Mouse (Mus musculus): Measurements from ENCODE around the gene Smim14.

Gene Smim14

DNA sequence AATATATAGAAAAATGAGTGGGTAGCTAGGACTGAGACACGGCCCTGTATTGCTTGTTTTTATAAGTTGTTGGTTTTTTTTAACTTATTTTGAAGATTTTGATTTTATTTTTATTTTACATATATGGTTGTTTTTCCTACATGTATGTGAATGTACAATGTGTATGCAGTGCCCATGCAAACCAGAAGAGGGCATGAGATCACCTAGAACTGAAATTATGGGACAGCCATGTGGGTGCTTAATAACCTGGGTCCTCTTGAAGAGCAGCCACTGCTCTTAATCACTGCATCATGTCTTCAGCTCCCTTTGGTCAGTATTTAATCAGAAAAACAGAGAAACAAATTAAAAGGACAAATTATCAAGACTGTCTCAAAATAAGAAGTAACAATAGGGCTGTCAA, 15.2 kb downstream of the Smim14 start:
- 89% methylated on average over 1 of the region's 1 CpGs for WGBS

- WGBS = 60% methylated on average over 5 of the region's 5 CpGs
These were observed 22.2 kb downstream of the Smim14 start for GRCm38 (mm10) chr5:65514635-65515278.

DNA sequence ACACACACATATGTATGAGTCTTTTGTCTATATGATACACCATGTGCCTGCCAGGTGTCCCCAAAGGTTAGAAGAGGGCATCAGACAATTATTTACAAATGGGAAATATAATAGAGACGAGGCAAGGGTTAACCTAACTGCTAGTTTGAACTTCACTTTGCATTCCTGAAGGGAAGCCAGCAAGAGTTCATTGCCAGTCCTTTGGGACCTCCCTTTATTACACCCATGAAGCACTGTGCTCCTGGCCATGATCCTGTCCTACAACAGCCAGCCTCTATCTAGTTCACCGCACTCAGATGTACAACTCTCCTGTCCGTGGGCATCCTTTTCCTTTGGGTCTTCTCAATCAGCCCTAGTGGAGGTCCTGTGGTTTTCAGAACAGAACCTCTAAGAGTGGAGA, 23.5 kb downstream of the Smim14 start:
- 84% methylated on average over 3 of the region's 3 CpGs for WGBS

- 82% methylated on average over 8 of the region's 8 CpGs for WGBS
These were observed 28.6 kb downstream of the Smim14 start for GRCm38 (mm10) chr5:65508395-65508794.

DNA sequence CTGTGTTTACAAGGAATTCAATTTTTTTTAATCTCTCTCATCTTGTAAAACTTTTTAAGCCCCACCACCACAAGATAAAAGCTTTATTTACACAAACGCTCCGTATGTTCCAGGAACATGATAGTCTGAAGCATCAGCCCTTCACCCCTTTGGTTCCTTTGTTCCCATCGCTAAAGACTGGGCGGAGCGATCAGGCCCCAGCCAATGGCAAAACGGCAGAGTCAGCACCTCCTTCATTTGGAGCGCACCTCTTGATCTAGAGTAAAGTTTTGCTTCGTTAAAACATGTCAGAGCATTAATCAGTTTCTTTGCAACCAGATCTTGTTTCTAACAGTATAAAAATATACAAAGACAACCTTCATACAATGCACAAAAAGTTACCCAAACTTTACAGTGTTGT, 31.2 kb downstream of the Smim14 start:
- WGBS = 28% methylated on average over 8 of the region's 8 CpGs

- 96% methylated on average over 9 of the region's 9 CpGs for WGBS
These were observed 35.6 kb downstream of the Smim14 start for GRCm38 (mm10) chr5:65501407-65501806.

- WGBS = 69% methylated on average over 7 of the region's 7 CpGs
These were observed 36.8 kb downstream of the Smim14 start for GRCm38 (mm10) chr5:65500231-65500630.

DNA sequence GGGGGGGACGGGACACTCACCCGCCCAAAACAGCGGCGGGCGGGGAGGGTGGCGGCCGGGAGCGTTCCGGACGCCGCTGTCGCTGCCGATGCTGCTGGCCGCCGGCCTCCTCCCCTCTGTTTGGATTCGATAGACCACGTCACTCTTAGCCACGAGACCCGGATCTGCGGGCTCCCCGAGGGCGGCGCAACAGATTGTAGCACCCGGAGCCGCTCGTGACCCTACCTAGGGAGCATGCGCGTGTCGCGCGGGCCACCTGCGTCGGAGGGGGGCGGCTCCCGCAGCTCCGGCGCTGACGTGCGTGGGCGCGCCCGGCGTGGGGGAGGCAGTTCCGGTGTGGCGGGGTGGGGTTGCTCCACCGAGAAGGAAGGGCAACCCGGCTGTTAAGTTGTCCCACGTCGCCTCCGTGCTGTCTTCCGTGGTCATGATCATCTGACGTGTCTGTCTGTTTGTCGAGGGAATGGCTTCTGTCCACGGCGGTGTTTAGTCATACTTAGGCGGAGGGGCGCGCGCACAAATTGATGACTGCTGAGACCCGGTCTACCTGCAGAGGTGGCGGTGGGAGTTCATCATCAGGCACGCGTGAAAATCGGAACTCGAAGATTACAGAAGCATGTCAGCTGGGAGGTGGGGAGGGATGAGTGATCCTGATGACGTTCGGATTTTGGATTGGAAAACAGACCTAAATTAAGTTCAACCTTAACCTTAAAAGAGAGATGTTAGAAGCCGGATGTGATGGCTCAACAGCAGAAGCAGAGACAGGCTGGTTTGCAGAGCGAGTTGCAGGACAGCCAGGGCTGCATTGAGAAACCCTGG, 44.1 kb downstream of the Smim14 start, which contains the start of gene Gm43552:
Gene Gm43552 (minus strand): TSS at position 118 of the 816 bp plus-strand sequence.
- under 1% methylated on average over 62 of the region's 69 CpGs for WGBS

DNA sequence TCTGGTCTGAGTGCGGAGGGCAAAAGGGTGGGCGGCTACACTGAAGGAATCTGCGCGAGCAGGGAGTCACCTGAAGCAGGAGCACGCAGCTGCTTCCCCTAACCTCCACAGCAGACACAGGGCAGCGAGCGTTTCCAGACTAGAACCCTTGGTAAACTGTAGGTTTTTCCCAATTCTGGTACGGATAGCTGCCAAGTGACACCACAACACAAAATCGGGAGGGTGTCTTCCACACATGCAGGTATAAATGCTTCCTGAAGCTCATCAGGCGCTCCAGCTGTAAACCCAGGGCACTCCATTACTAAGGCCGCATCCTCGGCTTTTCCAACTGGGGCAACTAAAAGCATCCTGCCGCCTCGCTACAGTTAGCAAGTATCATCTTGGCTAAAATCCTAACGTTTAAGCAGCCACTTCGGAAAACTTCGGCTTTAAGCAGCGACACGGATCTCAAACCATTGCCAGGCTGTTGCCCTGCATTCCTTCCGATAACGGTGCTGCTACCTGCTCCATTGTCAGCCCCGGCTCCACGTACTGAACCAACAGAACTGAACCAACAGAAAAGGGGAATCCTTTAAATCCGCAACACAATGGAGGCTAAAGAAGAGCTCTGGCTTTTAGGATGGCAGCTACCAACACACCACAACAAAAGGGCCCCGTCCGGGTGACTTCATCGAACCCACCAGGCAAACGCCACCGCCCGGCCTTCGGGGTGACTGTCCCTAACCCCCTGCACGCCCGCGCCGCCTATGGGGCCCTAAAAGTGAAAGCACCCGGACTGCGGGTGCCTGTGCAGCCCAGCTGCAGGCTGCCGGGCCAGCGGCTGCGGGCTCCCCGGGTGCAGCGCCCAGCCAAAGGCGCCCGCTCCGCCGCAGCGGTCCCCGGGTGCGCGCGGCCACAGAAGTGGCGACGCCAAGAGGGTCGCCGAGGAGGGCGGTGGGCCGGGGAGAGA, 44.9 kb downstream of the Smim14 start:
- under 1% methylated on average over 57 of the region's 57 CpGs for WGBS

DNA sequence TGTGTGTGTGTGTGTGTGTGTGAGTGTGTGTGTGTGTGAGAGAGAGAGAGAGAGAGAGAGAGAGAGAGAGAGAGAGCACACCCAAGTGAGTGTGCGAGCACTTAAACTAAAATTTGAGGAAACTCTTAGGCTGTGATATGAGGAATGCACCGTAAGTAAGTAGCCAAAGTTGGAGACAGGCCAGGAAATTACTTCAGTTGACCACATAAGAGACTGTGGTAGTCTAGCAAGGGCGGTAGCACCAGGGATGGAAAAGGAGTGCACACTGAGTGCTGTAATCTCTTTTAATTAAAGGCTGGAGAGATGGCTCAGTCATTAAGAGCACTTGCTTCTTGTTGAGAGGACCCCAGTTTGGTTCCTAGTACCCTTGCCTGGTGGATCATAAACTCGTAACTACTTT, 47.2 kb downstream of the Smim14 start:
- WGBS = 56% methylated on average over 4 of the region's 4 CpGs

DNA sequence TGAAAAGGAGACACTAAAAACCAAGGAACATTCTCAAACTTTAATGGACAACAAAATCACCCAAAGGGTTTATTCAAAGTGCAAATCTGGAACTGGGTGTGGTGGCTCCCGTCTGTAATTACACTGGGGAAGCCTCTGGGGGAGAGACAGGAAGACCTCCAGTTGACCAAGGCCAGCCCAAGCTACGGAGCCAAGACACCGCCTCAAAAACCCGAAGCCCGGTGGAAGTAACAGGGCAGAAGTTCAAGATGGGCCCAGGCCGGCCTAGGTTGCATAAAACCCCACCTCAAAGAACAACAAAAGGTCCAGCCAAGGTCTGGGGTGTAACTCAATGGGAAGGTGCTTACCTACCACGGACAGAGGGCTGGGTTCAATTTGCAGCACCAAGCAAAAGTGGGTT, 48.3 kb downstream of the Smim14 start:
- WGBS = 76% methylated on average over 7 of the region's 7 CpGs

GRCm38 (mm10) chr5:65487381-65487780, 49.6 kb downstream of the Smim14 start:
- 71% methylated on average over 10 of the region's 10 CpGs for WGBS

DNA sequence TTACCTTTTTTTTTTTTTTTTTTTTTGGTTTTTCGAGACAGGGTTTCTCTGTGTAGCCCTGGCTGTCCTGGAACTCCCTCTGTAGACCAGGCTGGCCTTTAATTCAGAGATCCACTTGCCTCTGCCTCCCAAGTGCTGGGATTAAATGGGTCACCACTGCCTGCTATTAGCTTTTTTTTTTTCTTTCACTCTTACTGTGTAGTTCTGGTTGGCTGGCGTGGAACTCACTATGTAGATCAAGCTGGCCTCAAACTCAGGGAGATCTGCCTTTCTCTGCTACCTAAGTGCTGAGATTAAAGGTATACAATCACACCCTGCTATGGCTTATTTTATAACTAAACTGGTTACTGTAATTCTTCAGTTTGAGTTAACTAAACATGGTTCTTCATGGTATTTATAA, 50.5 kb downstream of the Smim14 start:
- WGBS = 78% methylated on average over 2 of the region's 2 CpGs

DNA sequence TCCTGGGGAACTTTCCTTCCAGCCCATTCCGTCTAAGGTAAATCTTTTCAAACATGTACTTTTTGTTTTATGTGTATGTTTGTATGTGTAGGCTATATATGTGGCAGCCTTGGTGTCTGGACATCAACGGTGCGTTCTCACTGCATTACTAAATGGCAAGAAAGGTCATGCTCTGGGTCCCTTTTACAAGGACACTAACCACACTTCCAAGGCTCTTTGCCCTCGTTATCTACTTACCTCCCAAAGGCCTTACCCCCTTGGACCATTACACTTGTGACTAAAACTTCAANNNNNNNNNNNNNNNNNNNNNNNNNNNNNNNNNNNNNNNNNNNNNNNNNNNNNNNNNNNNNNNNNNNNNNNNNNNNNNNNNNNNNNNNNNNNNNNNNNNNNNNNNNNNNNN, 54.0 kb downstream of the Smim14 start:
- 88% methylated on average over 4 of the region's 4 CpGs for WGBS

DNA sequence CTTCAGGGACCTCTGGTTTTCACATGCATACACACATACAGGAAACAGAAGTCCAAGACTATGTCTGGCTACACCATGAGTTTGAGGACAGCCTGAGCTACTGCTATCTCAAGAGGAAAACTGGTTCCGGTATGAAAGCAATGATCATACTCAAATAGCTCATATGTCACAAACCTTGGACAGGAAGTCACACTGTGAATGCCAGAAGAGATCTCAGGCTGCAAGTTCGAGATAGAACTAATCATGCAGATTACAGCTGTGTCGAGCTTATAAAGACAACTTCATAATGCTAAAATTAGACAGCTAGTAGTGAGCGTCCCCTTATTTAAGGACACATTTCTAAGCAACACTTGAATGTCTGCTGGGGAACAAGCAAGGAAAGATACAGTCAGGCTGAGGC, 56.5 kb downstream of the Smim14 start:
- 34% methylated on average over 4 of the region's 4 CpGs for WGBS

DNA sequence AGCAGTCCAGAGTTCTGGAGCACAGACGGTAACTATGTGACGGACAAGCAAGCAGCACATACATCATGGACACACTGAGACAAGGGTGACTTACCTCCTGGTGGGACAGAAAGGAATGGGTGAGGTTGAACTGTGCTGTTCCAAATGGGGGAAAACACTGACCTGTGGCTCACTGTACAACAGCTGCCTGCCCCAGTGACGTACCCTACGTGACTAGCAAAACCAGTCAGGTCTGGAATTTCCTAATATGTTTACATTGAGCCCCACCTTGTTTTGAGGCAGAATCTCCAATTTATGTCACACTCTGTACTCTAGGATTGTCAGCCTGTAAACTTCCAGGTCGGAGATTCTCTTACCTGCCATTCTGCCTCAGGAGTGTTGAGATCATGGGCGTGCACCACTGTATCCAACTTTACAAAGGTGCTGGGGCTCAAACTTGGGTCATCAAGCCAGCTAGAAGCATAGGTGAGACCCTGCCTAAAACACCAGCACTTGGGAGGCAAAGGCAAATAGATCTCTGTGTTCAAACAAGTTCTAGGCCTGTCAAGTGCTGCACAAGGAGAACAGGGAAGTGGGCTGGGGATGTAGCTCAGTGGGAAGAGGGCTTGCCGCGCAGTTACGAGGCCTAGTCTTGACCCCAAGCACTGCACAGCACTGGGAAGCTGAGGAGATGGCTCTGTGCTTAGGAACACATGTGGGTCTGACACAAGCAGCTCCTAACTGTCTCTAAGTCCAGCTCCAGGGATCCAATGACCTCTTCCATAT, 57.1 kb downstream of the Smim14 start:
- WGBS = 96% methylated on average over 9 of the region's 9 CpGs

DNA sequence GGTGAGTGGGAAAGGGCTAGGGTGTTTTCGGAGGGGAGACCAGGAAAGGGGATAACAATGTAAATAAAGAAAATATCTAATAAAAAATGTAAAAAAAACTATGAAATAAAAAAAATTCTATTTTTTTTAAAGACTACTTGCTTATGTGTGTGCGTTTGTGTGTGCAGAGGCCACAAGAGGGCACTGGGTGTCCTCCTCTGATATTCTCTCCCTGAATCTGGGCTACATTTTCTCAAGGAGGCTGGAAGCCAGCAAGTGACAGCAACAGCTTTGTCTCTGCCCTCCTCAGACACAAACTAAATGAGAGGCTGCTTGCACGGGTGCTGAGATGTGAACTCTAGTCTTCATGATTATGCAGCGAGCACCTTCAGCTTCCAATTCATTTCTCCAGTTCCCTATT, 58.8 kb downstream of the Smim14 start:
- 58% methylated on average over 4 of the region's 4 CpGs for WGBS

DNA sequence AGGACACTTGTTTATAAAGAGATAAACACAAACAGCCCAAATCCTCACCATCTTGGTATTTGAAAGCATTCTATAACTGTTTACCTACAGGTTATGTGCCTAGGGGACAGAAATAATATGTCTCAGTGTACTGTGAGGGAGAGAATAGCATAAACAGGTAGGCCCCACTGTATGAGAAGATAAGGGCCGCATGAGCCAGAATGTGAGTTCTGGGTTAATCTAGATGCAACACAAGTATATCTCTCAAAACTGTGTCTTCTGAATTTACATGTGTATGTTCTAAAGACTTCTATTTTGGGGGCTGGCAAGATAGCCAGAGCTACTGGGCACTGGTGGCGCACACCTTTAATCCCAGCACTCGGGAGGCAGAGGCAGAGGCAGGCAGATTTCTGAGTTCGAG, 60.2 kb downstream of the Smim14 start:
- WGBS = 93% methylated on average over 4 of the region's 4 CpGs

DNA sequence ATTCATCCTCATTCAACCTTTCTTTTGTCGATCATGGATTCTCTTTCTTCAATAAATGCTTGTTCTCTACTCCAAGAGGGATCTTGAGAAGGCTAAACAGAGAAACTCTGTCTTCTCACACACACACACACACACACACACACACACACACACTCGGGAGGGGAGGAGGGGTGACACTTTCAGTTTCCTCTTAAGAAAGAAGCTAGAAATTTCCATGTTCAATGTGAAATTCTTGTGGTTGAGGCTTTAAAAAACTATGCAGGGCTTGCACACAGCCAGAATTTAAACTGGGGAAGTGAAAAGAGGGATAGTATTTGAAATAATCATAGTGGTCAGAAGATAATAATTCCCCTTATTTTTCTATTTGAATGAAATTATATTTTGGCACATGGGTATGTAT, 61.2 kb downstream of the Smim14 start:
- 24% methylated on average over 2 of the region's 2 CpGs for WGBS

DNA sequence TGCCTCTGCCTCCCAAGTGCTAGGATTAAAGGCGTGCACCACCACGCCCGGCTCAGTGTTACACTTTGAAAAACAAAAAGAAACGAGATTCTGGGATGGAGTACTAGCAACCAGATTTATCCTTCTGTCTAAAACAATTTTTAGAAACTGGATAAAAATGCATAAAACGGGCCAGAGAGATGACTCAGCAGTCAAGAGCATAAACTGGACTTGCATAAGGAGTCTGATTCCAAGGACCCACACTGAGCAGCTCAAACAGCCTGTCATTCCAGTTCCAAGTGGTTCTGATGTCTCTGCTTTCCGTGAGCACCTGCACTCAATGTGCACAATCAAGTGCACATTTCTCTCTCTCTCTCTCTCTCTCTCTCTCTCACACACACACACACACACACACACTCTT, 67.2 kb downstream of the Smim14 start:
- WGBS = 52% methylated on average over 6 of the region's 6 CpGs

DNA sequence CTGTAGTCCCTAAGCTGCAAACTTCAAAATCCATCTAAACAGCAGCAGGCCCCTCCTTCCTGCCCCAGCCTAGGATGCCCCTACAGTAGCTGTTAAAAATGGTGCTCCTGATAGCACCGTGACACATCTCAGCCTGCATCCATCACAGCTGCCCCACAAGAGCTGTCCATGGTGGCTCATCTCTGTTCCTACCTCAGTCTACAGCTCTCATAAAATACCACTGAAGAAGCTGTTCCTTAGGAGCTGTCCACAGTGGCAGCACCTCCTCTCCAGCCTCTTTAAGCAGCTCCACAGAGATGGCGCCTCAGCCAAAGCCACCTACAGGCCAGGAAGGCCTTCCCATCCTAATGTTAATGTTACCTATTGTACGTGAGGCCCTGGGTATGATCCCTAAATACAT, 70.1 kb downstream of the Smim14 start:
- 87% methylated on average over 3 of the region's 3 CpGs for WGBS

Measured in cerebral cortex, adult 2 months (tissue).